Mouse (Mus musculus): ENCODE measurements around the gene Vmn2r3.
"Not testable (repeated sequence)": the region's sequence is repeated elsewhere in the genome, so short reads cannot be mapped to it uniquely, and the experiment has no call there.

- TF ChIP-seq EP300, CTCF (IDR thresholded peaks at IDR 0.05; ENCODE audit: low read depth): not testable (repeated sequence)
These were observed 24.3 kb downstream of the Vmn2r3 start for GRCm38 (mm10) chr3:64265056-64265761.
